Mouse (Mus musculus) inflammation-experienced regulatory T-cells, adult 6 months (primary cell): ENCODE results near the gene Cacna1b. TPM values are rescaled to one million over a fixed set of nuclear protein-coding genes. Genes with fewer than 3 reads are reported as not detected.

ENCODE experiments used
- ATAC-seq: one replicate; pipeline ENCODE4 v1.8.0; 2017
- polyA plus RNA-seq, 3 experiments: library from polyadenylated mRNA; unstranded; fragments of 100-300 nt; shearing (Covaris generic); gene quantifications; one replicate each; pipeline ENCODE4 v1.2.1; 2017

Gene Cacna1b
- polyA plus RNA-seq = under 1 TPM in 1 of 3 experiments, not detected in 2; 0.24 TPM

- no peak for ATAC-seq
Observed at GRCm38 (mm10) chr2:24763115-24763557, at the start of gene Cacna1b. Gene Cacna1b (minus strand): TSS chr2:24763152.

- ATAC-seq = no peak
Observed at GRCm38 (mm10) chr2:24809746-24810145, 46.8 kb upstream of the Cacna1b start.

- no peak for ATAC-seq
Observed at GRCm38 (mm10) chr2:24807691-24808090, 44.7 kb upstream of the Cacna1b start.

- ATAC-seq = no peak
Observed at GRCm38 (mm10) chr2:24807036-24807435, 44.1 kb upstream of the Cacna1b start.

GRCm38 (mm10) chr2:24806143-24806542 is 43.2 kb upstream of the Cacna1b start:
- no peak for ATAC-seq

GRCm38 (mm10) chr2:24805621-24806020 is 42.7 kb upstream of the Cacna1b start:
- no peak for ATAC-seq

GRCm38 (mm10) chr2:24796833-24797457 is 34.0 kb upstream of the Cacna1b start:
- no peak for ATAC-seq

GRCm38 (mm10) chr2:24787250-24787649 is 24.3 kb upstream of the Cacna1b start:
- no peak for ATAC-seq

GRCm38 (mm10) chr2:24781253-24781652 is 18.3 kb upstream of the Cacna1b start:
- no peak for ATAC-seq

- ATAC-seq = no peak
Observed at GRCm38 (mm10) chr2:24776831-24777230, 13.9 kb upstream of the Cacna1b start.

- no peak for ATAC-seq
Observed at GRCm38 (mm10) chr2:24775951-24776587, 13.1 kb upstream of the Cacna1b start.

- no peak for ATAC-seq
Observed at GRCm38 (mm10) chr2:24774832-24775231, 11.9 kb upstream of the Cacna1b start.

GRCm38 (mm10) chr2:24770861-24771260 is 7.9 kb upstream of the Cacna1b start:
- no peak for ATAC-seq

- ATAC-seq = no peak
Observed at GRCm38 (mm10) chr2:24762446-24762960, 449 bp downstream of the Cacna1b start.

GRCm38 (mm10) chr2:24761923-24762445 is 968 bp downstream of the Cacna1b start:
- no peak for ATAC-seq

GRCm38 (mm10) chr2:24755276-24755675 is 7.7 kb downstream of the Cacna1b start:
- no peak for ATAC-seq

GRCm38 (mm10) chr2:24752599-24752998 is 10.4 kb downstream of the Cacna1b start:
- no peak for ATAC-seq

- no peak for ATAC-seq
Observed at GRCm38 (mm10) chr2:24750051-24750450, 12.9 kb downstream of the Cacna1b start.

GRCm38 (mm10) chr2:24747878-24748277 is 15.1 kb downstream of the Cacna1b start:
- ATAC-seq = peak; percentile 67

- ATAC-seq = no peak
Observed at GRCm38 (mm10) chr2:24739701-24740100, 23.3 kb downstream of the Cacna1b start.

- peak; percentile 32 for ATAC-seq
Observed at GRCm38 (mm10) chr2:24733157-24733556, 29.8 kb downstream of the Cacna1b start.

GRCm38 (mm10) chr2:24725865-24726264 is 37.1 kb downstream of the Cacna1b start:
- no peak for ATAC-seq

GRCm38 (mm10) chr2:24719645-24720379 is 43.1 kb downstream of the Cacna1b start:
- ATAC-seq = no peak
